Mouse (Mus musculus) olfactory bulb, adult 2 months (tissue): ENCODE results near the gene Tubb3.

ENCODE experiments used
- CTCF ChIP-seq: fragments of 200-500 bp; IDR thresholded peaks from 2 replicates; pipeline ENCODE4 v1.5.1; 2012; ENCODE audit warnings: low read depth, mild to moderate bottlenecking, low read length, moderate library complexity; ENCODE audit not compliant: insufficient read depth
- POLR2A ChIP-seq: fragments of 200-500 bp; IDR thresholded peaks from 2 replicates; pipeline ENCODE4 v1.6.1; 2012; ENCODE audit warnings: mild to moderate bottlenecking, low read depth, low read length, moderate library complexity; ENCODE audit not compliant: insufficient read depth

DNA sequence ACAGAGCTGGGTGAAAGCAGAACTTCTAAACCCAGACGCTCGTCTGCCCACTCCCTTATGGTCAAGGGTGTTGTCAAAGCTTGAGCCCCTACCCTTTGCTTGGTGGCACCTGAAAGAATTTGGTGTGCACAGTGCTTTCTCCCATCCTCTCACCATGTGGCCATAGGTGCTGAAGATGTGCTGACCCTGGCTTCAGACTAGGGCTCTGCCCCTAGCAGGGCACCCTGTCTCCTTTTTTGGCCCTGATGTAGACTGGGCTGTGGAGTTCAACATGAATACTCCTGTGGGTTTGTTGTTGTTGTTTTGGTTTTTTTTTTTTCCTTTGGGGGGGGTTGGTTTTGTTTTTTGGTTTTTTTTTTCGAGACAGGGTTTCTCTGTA is 11.5 kb downstream of the Tubb3 start:
- TF ChIP-seq CTCF (no peak), POLR2A (no peak)
